Mouse (Mus musculus) heart, adult 11 months (tissue): Measurements from ENCODE around the gene Atp5mpl.

Experiments used
- DNase-seq: peaks from one replicate; pipeline ENCODE4 v3.0.0; 2022

The Atp5mpl gene

DNA sequence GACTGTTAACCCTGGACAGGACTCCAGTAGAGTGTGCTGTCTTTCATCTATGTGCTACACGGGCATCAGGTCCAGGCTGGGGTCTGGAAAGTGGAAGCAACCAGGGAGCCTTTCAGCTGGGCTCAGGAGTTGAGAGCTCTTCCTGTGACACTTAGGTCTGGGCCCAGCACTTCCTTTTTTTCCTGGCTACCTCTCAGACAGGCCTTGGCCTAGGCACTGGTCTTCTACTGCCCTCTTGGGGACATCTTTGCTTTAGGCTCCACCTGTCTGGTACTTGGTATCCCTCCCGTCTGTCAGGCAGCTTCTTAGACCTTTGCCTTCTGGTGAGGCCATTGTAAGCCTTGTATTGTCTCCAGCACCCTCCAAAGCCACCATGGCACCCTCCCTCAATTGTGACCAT lies 20.1 kb downstream of the Atp5mpl start:
- peak; percentile 97 for DNase-seq

DNA sequence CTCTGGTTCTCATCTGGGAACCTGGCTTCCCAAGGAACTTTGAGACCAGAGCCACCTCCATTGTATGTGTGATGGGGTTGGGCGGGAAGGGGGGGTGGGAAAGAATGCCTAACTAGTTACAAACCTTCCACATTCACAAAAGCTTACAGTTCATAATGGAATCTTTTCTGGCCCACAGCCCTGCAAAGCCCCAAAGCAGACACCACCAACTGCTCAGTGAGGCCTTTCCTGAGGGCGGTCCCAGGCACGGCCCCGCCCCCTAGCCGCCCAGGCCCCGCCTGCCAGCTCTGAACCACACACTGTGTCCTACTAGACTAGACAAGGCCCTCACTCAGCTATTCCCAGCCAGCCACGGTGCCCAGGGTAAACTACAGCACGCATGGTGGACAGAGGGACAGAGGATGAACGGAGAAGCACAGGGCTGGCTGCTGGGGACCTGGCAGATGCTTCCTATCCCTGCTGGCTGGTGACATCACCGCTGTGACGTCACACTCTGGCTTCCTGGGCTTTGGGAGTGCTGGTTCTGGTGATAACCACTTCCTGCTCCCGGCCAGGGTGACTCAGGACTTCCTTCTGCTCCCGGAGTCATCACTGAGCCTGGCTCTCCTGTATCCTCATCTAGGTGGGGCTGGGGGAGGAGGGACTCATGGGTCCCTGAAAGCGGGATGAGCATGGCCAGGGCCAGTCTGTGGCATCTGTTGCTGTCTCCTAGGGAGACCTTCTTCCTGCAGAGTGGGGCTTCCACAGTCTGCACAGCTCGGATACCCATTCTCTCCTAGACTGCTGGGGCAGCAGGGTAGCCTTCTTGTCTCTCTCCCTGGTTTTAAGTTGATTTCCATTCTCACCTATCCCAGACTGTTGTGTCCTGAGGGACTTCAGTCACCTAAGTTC lies 20.8 kb downstream of the Atp5mpl start:
- peak; percentile 96 for DNase-seq

DNA sequence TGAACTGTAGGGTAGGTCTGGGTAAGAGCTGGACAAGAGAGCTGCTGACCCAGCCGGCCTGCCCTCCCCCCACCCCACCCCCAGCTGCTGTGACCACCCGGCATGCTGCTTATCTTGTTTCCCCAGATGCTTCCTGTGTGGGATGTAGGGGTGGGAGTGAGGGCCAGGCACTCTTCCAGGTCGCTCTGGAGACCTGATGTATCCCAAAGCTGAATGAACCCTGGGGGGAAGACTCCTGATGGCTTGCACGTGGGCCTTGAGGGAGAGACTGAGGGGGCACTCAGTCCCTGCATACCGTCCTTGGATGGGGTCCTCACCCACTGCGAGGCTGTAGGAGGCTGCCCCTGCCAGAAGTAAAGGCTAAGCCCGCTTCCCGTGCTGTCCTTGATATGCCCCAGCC lies 21.7 kb downstream of the Atp5mpl start:
- peak; percentile 99 for DNase-seq

DNA sequence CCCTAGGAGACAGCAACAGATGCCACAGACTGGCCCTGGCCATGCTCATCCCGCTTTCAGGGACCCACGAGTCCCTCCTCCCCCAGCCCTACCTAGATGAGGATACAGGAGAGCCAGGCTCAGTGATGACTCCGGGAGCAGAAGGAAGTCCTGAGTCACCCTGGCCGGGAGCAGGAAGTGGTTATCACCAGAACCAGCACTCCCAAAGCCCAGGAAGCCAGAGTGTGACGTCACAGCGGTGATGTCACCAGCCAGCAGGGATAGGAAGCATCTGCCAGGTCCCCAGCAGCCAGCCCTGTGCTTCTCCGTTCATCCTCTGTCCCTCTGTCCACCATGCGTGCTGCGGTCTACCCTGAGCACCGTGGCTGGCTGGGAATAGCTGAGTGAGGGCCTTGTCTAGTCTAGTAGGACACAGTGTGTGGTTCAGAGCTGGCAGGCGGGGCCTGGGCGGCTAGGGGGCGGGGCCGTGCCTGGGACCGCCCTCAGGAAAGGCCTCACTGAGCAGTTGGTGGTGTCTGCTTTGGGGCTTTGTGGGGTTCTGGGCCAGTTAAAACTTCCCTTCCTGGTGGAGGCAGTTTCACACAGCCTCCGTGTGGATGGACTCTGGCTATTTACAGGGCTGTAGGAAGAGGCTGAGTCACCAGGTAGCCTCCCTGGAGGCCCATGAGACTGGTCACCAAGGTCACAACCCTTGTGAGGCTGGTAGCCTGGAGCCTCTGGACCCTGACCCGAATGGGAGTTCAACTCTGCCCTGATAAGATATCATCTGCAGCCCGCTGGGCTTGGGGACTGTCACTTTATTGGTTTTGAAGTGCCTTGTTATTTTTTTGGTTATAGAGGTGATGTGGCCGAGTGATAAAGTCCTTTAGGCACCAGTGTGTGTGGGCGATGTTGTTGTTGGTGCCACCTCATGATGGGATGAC lies 22.5 kb downstream of the Atp5mpl start:
- peak; percentile 97 for DNase-seq

DNA sequence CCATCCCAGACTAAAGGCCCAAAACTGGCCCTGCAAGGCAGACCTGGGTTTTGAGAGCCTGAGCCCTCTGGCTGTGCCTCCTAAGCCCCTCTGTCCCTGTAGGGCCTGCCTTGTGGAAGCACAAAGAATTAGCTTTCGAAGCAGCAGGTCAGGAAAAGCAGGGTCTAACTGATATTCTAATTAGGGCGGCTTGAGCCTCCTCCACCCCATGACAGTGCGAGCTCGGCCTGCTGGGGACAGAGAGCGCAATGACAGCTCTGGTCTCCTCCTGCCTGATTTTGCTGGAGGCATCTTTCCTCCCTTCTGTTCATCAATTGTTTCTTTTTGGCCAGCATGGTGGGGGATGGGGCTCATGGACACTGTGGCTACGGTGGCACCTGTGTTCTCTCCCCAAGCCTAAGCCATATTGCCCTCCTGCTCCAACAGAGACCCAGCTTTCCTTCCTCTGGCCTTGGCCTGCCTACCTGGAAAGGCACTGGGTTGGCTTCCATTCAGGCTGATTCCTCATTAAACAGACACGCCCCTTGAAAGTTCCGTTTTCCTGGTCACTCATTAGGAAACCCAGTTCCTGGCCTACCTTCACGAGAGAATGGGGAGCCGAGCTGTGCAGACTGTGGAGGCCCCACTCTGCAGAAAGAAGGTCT lies 23.2 kb downstream of the Atp5mpl start:
- DNase-seq: peak; percentile 96

DNA sequence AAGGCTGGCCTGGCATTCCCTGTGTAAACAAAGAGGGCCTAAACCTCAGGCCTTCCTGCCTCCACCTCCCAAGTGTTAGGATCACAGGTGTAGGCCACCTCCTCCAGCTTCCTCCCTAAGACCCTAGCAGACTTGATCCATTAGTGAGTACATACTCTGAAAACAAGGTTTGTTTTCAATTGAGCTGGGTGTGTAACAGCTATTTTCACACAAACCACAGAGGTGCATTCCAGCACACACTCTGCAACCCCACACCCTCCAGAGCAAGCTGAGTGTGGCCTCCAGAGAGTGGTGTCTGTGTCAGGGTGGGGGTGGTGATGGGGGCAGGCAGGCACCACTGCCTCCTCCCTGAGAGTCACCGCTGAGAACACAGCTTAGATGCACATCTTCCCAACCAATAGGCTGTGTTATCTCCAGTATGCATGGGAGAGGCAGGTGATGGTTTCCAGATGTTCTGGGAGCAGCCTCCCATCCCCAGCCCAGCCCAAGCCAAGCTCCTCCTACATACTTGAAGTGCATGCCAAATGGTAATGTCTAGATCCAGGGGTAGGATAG lies 28.1 kb downstream of the Atp5mpl start:
- peak; percentile 90 for DNase-seq

DNA sequence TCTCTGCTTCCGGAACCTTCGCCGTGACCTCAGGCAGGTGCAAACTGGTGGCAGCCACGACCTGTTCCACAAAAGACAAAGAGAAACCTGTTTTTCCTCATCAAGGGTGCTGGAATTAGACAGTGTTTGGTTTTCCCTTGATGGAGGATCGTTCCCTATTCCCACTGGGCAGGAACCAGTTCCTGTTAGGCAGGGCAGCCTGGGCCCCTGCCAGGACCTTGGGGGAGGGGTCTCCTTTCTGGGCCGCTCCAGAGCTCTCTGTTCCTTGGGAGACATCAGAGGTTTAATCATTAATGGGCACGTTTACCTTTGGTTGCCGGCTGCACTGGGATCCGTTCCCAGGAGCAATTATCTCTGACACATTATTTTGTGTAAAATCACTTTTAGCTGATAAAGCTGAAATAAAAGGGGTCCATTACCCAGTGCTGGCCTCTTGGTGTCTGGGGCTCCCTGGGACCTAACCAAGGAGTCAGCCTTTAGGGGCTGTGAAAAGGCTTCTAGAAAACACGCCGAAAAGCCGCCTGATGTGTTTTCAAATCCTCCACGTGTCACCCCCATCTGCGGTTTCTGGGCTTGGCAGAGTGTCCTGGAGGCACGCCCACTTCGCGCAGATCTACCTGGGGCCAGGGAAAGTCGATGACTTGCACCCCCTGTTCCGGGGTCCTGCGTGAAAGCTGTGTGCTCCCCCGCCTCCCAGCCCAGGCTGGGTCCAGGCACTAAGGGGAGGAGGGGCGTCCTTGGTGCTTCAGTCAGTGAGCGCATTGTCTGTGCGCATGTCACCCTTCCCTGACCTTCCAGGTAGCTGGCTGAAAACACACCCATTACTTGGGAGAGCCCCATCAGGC lies 29.8 kb downstream of the Atp5mpl start:
- peak; percentile 94 for DNase-seq

DNA sequence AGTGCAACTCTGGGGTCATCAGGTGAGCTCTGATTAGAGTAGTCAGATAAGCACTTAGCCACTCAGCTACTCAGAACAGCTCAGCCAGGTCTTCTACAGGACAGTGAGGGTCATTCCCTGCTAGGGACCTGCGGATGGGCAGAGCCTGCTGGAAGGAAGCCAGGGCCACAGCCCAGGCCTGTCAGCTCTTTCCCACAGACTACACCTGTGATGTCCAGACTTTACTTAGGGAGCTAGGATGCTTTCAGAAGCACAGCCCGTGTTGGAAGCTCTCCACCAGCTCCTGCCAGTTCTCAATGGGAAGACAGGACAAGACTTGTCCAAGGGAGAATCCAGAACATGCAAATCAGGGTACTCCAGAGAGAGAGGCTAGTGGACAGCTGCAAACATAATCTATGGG lies 32.8 kb downstream of the Atp5mpl start:
- no peak for DNase-seq

DNA sequence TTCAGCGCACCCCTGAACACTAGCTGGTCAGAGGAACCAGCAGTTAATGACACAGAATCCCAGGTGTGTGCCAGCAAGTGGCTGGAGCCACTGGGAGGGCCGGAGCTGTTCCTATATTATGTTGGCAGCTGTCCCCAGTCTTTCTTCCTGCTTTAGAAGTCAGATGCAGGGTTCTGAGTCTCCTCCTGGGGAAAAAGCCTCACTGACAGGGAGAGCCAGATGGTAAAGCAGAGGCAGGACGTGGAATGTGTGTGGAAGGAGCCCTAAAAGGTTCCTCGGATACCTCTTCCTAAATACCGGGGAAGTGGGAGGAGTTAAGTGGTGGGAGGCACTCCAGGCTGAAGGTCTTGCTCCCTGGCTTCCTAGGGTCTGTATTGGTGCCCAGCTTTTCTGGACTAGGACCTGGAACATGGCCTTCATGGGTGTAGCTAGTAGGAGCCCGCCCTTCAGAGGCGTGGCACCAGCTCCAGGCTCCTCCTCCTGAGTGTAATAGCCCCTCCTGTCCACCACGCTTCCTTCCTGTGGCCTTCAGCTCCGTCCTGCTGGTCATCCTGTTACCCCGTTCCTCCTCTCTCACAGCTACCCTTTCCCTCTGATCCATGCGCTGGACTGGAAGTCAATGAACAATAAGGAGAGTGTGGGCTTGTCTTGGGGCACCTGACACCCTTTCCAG lies 33.6 kb downstream of the Atp5mpl start:
- DNase-seq: peak; percentile 98

DNA sequence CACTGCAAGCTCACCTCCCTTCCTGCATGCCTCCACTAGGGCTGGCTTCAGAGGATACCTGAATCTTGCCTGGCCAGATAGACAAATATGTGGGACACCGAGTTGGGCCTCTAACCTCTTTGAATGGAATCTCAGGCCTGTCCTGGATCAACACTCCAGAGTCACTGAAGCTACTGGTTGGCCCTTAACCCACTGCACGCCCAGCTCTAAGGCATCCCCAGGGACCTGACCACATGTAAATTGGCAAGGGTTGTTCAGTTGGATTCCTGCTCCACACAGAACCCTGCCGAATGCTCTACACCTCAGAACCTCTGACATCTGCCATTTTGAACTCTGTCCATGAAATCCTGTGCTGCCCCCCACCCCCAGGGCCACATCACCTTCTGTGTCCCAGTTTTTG lies 34.3 kb downstream of the Atp5mpl start:
- no peak for DNase-seq

DNA sequence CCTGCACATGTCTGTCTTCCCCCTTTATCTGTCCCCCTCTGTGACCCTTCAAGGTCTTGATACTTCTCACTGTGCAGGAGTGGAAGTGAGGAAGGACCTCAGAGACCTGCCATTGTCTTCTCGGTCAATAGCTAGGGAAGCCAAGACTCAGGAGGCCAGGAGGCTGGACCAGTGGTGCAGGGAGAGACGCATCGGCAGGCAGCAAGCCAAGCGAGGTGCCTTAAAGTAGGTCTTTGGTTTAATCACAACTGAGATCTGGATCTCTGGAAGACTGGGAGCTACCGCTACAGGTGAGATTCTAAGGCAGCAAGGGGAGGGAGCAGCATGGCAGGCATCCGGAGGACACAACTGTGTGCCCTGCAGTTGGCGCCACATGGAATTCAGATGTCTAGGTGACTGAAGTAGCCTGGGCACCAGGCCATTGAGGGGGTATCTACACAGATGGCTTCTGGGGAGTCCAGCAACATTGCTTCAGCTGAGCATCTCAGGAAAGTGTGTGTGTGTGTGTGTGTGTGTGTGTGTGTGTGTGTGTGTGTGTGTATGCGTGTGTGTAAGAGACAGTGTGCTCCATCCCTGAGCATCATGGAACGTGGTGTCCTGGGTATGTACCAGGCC lies 35.3 kb downstream of the Atp5mpl start:
- DNase-seq: peak; percentile 91

DNA sequence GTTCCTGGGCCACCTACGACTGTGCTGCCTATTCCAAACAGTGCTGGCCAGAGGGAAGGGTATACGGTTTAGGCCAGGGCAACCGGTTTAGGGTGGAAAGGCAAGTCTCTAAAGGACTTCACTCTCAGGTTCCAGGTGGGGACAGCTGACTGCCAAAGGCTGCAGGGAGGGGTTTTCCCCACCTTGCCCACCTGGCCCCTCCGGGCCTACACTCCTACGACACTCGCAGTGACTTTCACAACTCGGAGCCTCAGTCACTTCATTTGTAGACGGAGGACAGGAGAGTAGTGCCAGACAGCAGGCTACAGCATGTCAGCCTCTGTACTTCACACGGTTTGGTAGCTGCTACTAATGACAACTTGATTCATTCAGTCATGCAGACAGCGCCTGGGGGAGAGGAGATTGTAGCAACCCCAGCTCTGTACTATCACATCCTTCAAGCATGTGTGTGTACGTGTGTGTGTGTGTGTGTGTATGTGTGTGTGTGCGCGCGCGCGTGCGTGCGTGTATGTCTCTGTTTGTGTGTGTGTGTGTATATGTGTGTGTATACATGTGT lies 38.3 kb downstream of the Atp5mpl start:
- no peak for DNase-seq

DNA sequence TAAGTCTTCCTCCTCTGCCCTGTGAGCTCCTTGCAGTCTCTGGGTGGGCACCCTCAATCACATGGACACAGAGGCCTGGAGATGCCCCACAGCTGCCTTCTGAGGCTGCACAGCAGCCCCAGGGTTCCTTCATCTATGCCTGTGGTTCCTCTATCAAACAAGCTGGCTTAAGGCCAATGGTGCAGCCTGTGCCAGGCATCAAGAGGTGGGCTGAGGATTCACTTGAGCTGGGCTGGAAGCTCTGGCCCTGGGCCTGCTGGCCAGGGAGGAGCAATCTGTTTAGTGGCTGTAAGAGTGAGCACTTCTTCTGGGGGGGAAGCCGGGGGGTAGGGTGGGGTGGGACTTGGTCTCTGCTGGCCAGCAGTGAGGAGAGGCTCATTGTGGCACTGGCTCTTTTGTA lies 39.4 kb downstream of the Atp5mpl start:
- DNase-seq: peak; percentile 91

DNA sequence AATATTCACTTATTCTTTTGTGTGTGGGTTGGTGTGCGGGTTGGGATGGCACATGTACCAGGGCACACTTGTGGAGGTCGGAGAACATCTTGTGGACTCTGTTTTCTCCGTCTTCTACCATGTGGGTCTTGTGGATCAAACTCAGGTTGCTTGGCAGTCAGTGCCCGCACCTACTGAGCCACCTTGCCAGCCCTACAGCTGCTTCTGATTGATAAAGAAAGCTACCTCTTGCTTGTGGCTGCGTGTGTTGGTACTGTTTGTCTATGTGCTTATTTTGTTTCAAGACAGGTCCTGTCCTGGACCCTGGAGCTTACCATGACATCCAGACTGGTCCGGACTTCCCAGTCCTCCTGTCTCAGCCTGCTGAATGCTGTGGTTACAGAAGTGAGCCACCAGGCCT lies 43.7 kb downstream of the Atp5mpl start:
- no peak for DNase-seq

DNA sequence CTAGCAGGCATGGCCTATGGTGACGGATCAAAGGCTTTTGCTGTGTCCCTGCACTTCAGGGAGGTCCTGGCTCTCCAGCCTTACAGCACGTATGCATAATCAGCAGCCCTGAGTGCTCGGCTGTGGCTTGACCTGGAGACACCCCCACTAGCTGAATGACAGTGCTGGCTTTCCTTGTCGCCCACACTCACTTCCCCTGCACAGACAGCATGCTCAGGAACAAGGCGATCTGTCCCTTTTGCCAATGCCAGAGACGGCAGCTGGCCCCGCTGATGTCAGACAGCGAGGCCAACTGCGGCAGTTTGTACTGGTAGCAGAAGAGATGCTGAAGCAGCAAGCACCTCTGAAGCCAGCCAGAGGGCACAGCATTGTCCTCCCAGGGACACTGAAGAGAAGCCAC lies 46.7 kb downstream of the Atp5mpl start:
- peak; percentile 94 for DNase-seq

DNA sequence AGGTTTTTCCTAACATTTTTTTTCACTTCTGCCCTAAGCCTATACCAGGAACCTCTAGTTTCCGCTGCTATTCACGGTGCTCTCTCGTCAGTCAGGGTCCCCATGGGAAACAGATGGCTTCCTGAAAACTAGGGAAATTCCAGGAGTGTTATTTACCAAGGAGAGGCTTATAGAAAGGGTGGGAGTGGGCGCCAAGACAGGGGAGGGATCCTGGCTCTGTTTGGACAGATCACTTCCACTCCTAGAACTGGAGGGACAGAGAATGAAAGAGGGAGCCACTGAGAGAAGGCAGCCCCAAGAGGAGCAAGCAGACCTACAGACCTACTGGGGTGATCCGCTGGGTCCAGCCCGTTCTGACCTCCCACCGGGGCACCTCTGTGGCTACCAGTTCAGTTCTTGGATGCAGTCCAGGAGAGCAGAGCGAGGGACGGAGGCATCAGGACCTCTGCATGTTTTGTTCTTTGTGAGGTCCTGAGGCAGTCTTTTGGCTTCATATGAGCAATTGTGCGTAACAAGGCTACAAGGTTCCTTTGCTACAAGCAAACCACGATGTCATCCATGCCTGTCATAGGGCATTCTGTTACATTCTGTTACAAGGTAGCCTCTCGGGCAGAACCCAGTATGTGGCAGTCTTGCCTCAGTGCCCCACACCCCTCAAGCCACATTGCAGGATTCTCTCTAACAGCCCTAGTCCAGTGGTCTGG lies 50.1 kb downstream of the Atp5mpl start:
- peak; percentile 95 for DNase-seq

DNA sequence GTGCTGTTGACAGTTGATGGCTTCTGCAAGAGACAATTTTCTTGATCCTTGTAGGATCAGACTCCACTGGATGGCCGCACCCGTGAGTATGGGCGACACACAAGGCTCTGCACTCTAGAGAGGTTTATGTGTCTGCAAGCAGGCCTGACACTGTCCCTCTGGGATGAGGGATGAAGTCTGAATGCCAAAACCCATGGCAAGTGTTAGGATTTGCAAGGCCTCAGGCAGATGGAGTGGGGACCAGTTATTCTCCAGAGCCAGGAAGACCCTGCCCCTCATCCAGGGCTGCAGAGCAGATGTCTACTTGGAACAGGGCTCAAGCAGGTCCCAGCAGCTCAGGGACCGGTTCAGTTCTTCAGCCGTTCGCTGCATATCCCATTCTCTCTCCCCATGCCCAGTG lies 51.0 kb downstream of the Atp5mpl start:
- DNase-seq: peak; percentile 81

DNA sequence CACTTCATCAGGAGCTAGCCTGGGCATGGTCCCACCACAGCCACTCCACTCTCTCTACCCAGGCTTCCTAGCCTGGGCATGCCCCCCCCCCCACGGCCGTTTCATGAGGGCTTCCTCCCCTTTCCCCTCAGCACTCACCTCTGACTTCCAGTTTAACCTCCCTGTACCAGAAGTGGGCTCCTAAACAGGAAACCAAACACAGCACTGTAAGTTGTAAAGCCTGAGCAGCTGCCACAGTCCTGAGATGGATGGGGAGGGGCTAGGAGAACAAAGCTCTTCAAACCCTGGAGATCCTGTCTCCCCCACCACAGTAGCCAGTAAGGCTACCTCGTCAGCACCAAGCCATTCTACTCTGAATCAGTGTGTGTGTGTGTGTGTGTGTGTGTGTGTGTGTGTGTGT lies 52.7 kb downstream of the Atp5mpl start:
- peak; percentile 87 for DNase-seq

DNA sequence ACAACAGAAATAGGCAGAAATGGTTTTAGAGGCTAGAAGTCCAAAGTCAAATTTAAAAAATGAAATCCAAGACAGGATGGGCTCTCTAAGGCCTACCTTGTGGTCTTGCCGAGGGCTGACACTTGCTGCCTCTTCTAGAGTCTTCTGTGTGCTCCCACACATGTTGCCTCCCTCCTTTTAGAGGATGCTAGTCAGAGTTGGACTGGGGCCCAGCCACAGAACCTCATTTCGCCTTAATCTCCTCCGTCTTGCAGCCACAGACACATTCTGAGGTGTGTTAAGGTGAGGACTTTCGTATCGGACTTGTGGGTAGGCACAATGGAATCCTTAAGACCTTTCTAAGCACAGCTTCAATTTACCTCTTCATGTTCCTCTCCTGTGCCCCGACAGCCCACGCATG lies 54.0 kb downstream of the Atp5mpl start:
- DNase-seq: peak; percentile 81

DNA sequence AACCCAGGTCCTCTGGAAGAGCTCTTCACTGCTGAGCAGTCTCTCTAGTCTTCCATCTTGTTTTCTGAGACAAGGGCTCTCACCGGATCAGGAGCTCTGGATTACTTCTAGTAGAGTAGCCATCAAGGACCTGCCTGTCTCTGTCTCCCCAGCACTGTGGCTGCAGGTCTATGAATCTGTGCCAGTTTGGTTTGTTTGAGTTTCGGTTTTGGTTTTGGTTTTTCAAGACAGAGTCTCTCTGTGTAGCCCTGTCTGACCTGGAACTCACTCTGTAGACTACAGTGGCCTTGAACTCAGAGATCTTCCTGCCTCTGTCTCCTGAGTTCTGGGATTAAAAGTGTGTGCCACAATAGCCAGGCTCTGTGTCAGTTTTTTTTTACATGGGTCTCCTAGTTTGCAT lies 55.0 kb downstream of the Atp5mpl start:
- DNase-seq: no peak
